Mouse (Mus musculus) cerebellum, adult 2 months (tissue): ENCODE measurements around the gene Map1lc3b. TPM values are rescaled to one million over a fixed set of nuclear protein-coding genes. Genes with fewer than 3 reads are reported as not detected.

ENCODE experiments used
- DNase-seq, 2 experiments: peaks; one replicate each; pipeline ENCODE4 v3.0.0; 2021
- H3K27ac ChIP-seq: fragments of 200-500 bp; 2 replicates; pipeline ENCODE4 v1.5.1; 2012; ENCODE audit warnings: low read length, control low read depth, inconsistent platforms; ENCODE audit not compliant: insufficient read depth
- H3K27me3 ChIP-seq: fragments of 200-500 bp; 2 replicates; pipeline ENCODE4 v1.6.1; 2012; ENCODE audit warnings: inconsistent platforms, mild to moderate bottlenecking, low read length, moderate library complexity; ENCODE audit not compliant: control insufficient read depth, insufficient read depth
- H3K4me1 ChIP-seq: fragments of 200-500 bp; 2 replicates; pipeline ENCODE4 v1.6.1; 2011; ENCODE audit warnings: low read length; ENCODE audit not compliant: control insufficient read depth, insufficient read depth
- H3K4me3 ChIP-seq: fragments of 200-500 bp; replicated peaks from 2 replicates; pipeline ENCODE3; 2011; ENCODE audit warnings: mild to moderate bottlenecking, low read depth, low read length, control low read depth; ENCODE audit not compliant: insufficient read depth
- CTCF ChIP-seq: fragments of 200-500 bp; IDR thresholded peaks from 2 replicates; pipeline ENCODE4 v1.5.1; 2011; ENCODE audit warnings: low read depth, mild to moderate bottlenecking, control low read depth, low read length, moderate library complexity, borderline replicate concordance; ENCODE audit not compliant: insufficient read depth
- POLR2A ChIP-seq: fragments of 200-500 bp; IDR thresholded peaks from 2 replicates; pipeline ENCODE4 v1.6.1; 2011; ENCODE audit warnings: low read length, control low read depth, borderline replicate concordance; ENCODE audit not compliant: insufficient read depth
- WGBS: fragments of 180-500 bp; shearing (Covaris S2); methylation state at CpG from one replicate; pipeline ENCODE4 v1.1.7; 2018; 5-methylcytosine and 5-hydroxymethylcytosine counted together
- polyA plus RNA-seq: library from polyadenylated mRNA; depleted of rRNA; stranded (reverse); fragments of >200 nt; gene quantifications from 2 replicates; pipeline ENCODE4 v1.2.3, GENCODE M21; 2012

Map1lc3b gene
- polyA plus RNA-seq, 1 experiment, result 154 TPM

GRCm38 (mm10) chr8:121578676-121579451 is 11.3 kb upstream of the Map1lc3b start, which contains the start of gene Fbxo31:
Gene Fbxo31 (minus strand): TSS chr8:121578806.
- DNase-seq, result peak; percentile 91 to 94
- under 1% methylated on average over 63 of the region's 63 CpGs for WGBS
- no peaks in the 10 kb centered on the region for H3K27me3 ChIP-seq
- H3K4me1 ChIP-seq, result peaks cover 18% of the 10 kb centered on the region
- peak within 1 kb of the TSS; percentile 98 for H3K4me3 ChIP-seq
- TF ChIP-seq POLR2A, result peak; percentile 83
- no peak for TF ChIP-seq CTCF
- H3K27ac ChIP-seq, result peak within 1 kb of the TSS; percentile 73

- H3K27ac ChIP-seq, result no peak overlapping the region
- peaks cover 10% of the 10 kb centered on the region for H3K4me1 ChIP-seq
- TF ChIP-seq POLR2A (no peak), CTCF (no peak)
- no peaks in the 10 kb centered on the region for H3K27me3 ChIP-seq
- DNase-seq, result no peak
- H3K4me3 ChIP-seq, result no peak overlapping the region
- 35% methylated on average over 9 of the region's 9 CpGs for WGBS
Observed at GRCm38 (mm10) chr8:121580465-121580864, 9.7 kb upstream of the Map1lc3b start.

DNA sequence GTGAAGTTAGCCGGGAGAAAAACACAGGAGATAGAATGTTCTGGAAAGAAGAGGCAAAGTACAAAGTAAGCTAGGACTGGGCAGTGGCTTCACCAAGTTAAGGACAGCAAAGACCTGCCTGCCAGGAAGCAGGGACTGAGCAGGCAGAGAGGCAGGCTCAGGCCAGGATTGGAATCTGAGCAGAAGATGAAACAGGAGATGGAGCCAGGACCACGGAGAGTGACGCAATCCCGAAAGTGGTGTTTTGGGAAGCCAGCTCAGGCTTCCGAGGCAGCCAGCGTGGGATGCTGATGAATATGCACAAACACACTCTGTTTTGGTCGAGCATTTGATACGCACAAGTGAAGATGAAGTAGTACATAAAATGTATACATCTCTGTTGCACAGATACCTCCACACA is 6.5 kb upstream of the Map1lc3b start:
- DNase-seq, result no peak
- TF ChIP-seq POLR2A, result no peak
- no peak for TF ChIP-seq CTCF
- no peaks in the 10 kb centered on the region for H3K4me1 ChIP-seq
- H3K27me3 ChIP-seq, result no peaks in the 10 kb centered on the region
- no peak overlapping the region for H3K4me3 ChIP-seq
- H3K27ac ChIP-seq, result no peak overlapping the region
- 58% methylated on average over 8 of the region's 8 CpGs for WGBS

DNA sequence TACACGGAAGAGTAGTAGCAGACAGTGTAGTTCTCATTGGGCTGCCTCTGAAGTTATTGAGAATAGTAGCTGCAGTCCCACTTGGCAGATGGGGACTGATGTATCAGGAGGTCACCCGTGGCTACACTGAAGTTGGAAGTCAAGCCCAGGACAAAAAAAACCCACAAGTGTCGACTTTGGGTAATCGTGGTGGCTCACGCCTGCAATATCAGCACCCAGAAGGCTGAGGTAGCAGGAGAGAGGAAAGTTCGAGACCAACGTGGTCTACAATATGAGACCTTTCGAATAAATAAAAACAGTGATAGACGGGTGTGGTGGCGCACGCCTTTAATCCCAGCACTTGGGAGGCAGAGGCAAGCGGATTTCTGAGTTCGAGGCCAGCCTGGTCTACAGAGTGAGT is 5.4 kb upstream of the Map1lc3b start:
- Histone ChIP-seq H3K4me3 (peak overlapping the region; percentile 42), H3K27me3 (no peaks in the 10 kb centered on the region), H3K27ac (peak overlapping the region; percentile 99), H3K4me1 (peaks cover 8% of the 10 kb centered on the region; the same call in 1 of the 2 replicates)
- DNase-seq, result peak in 1 of 2 experiments; percentile 32
- no peak for TF ChIP-seq CTCF
- TF ChIP-seq POLR2A, result no peak
- 40% methylated on average over 13 of the region's 13 CpGs for WGBS

- no peak for TF ChIP-seq CTCF
- peak; percentile 94 for TF ChIP-seq POLR2A
- Histone ChIP-seq H3K4me3 (peak overlapping the region; percentile 95), H3K4me1 (peaks cover 11% of the 10 kb centered on the region; the same call in 1 of the 2 replicates), H3K27ac (peak overlapping the region; percentile 99), H3K27me3 (no peaks in the 10 kb centered on the region)
- WGBS, result under 1% methylated on average over 47 of the region's 47 CpGs
- peak; percentile 100 for DNase-seq
Observed at GRCm38 (mm10) chr8:121585159-121585825, 4.9 kb upstream of the Map1lc3b start.

- Histone ChIP-seq H3K4me3 (no peak overlapping the region), H3K27ac (no peak overlapping the region), H3K4me1 (peaks cover 25% of the 10 kb centered on the region; the same call in 1 of the 2 replicates), H3K27me3 (no peaks in the 10 kb centered on the region)
- TF ChIP-seq POLR2A (no peak), CTCF (no peak)
- WGBS, result 85% methylated on average over 4 of the region's 4 CpGs
- DNase-seq, result no peak
Observed at GRCm38 (mm10) chr8:121588750-121589149, 1.4 kb upstream of the Map1lc3b start.

DNA sequence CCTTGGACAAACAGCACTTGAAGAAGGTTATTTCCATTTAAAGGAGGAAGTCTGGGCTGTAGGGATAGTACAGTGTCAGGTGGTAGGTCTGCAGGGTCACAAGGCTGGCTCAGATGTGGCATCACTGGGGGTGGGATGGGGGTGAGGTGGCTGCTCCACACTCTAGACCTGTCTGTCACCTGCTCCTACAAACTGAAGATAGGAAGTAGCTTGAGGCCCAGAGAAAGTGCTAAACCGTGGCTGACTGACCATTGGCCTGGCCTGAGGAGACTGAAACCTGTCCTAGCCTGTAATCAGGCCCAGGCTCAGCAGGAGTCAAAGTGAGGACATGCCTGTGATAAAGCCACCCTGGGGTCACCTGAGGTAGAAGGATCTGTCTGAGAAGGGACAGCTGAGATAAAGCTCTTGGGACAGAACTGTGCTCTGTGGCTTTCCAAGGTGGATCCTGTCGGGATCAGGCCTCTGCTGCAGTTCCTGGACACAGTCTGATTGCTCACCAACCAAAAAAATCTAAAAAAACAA is 895 bp upstream of the Map1lc3b start:
- WGBS, result 11% methylated on average over 2 of the region's 2 CpGs
- H3K27ac ChIP-seq, result peak overlapping the region; percentile 72

More for the DNA sequence above, 895 bp upstream of the Map1lc3b start:
- TF ChIP-seq CTCF (no peak), POLR2A (no peak)
- H3K27me3 ChIP-seq, result no peaks in the 10 kb centered on the region
- H3K4me1 ChIP-seq, result peaks cover 25% of the 10 kb centered on the region
- no peak for DNase-seq
- no peak overlapping the region for H3K4me3 ChIP-seq
